Mouse (Mus musculus) heart, adult 2 months (tissue): ENCODE data around the gene Wnt5b.

Experiments used
- CTCF ChIP-seq: fragments of 200-600 bp; IDR thresholded peaks from 2 replicates; pipeline ENCODE4 v1.8.1; 2022; ENCODE audit warnings: antibody characterized with exemption, mild to moderate bottlenecking, moderate library complexity
- POLR2A ChIP-seq: fragments of 200-500 bp; IDR thresholded peaks from 2 replicates; pipeline ENCODE4 v1.6.1; 2011; ENCODE audit warnings: mild to moderate bottlenecking, low read depth, low read length, control low read depth; ENCODE audit not compliant: insufficient read depth

DNA sequence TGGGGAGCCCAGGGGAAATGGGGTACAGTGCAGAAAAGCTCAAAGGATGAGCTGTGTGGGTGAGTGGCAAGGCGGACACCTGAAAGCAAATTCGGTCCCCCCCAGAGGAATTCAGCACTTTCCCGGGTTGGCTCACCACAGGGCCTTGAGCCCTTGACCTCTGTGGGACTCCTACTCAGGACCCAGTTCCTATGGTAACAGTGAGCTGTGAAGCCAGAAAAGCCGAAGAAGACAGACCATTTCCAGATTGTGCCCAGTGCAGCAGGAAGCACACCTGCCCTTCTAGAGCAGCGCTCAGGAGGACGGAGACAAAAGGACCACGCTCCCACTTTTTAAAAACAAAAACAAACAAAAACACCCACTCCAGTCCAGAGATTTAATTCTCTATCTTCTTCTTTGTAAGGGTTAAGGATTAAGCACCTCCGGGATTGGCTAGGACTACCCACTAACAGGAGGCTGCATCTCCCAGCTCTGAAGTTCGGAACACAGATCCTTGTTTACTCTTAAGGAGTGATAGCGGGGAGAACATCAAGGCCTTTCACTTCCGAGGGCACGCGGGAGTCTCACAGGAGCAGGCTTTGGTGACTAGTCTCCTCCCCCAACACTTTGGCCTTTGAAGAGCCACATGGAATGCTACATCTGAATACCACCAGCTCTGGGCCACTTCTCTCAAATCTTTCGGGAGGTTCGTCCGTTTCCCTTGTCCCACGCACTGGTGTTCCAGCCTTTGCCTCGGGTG is 95.7 kb downstream of the Wnt5b start:
- TF ChIP-seq CTCF (no peak), POLR2A (no peak)
